Mouse (Mus musculus) neural tube, embryonic 12.5 days (tissue): ENCODE results near the gene Uqcc1. TPM values are rescaled to one million over a fixed set of nuclear protein-coding genes. Genes with fewer than 3 reads are reported as not detected.

Source experiments
- ATAC-seq: fragments of 200-750 bp; cut with Nextera tagmentation; 2 replicates; pipeline ENCODE4 v1.8.0; 2017; ENCODE audit warnings: low read depth, mild to moderate bottlenecking, moderate TSS enrichment, moderate library complexity; ENCODE audit not compliant: low FRiP score
- H3K27ac ChIP-seq: fragments of 300-500 bp; sonication (generic); 2 replicates; pipeline ENCODE4 v1.5.1; 2016
- H3K27me3 ChIP-seq: fragments of 300-500 bp; sonication (generic); replicated peaks from 2 replicates; pipeline ENCODE4 v1.6.1; 2016; ENCODE audit warnings: mild to moderate bottlenecking
- H3K36me3 ChIP-seq: fragments of 300-500 bp; sonication (generic); 2 replicates; pipeline ENCODE4 v1.6.1; 2016; ENCODE audit warnings: mild to moderate bottlenecking
- H3K4me1 ChIP-seq: fragments of 300-500 bp; sonication (generic); 2 replicates; pipeline ENCODE4 v1.6.1; 2016
- H3K4me2 ChIP-seq: fragments of 300-500 bp; sonication (generic); replicated peaks from 2 replicates; pipeline ENCODE4 v1.6.1; 2016; ENCODE audit warnings: mild to moderate bottlenecking
- H3K4me3 ChIP-seq: fragments of 300-500 bp; sonication (generic); 2 replicates; pipeline ENCODE4 v1.5.1; 2016
- H3K9ac ChIP-seq: fragments of 300-500 bp; sonication (generic); 2 replicates; pipeline ENCODE4 v1.6.1; 2016; ENCODE audit warnings: mild to moderate bottlenecking
- H3K9me3 ChIP-seq: fragments of 300-500 bp; sonication (generic); 2 replicates; pipeline ENCODE4 v1.6.1; 2016; ENCODE audit warnings: mild to moderate bottlenecking
- WGBS: fragments of 180-500 bp; shearing (Covaris S2); methylation state at CpG from one replicate; pipeline ENCODE4 v1.1.7; 2016; 5-methylcytosine and 5-hydroxymethylcytosine counted together
- polyA plus RNA-seq: library from polyadenylated mRNA; unstranded; fragments of >200 nt; fragmentation: Nextera tagmentation; extraction: Ambion mirVana; gene quantifications from 2 replicates; pipeline ENCODE4 v1.2.1, GENCODE M21; 2016

Uqcc1 gene
- polyA plus RNA-seq, 1 experiment from 2014 or later: 74.5 TPM

- Histone ChIP-seq H3K27me3 (no peaks in the 10 kb centered on the region), H3K4me2 (no peak overlapping the region), H3K27ac (no peak overlapping the region), H3K9me3 (no peaks in the 10 kb centered on the region), H3K36me3 (peaks cover 30% of the 10 kb centered on the region), H3K9ac (no peak overlapping the region), H3K4me3 (no peak overlapping the region), H3K4me1 (no peaks in the 10 kb centered on the region)
- no peak for ATAC-seq
- 92% methylated on average over 6 of the region's 6 CpGs for WGBS
Measured at GRCm38 (mm10) chr2:155914684-155915083, 15.4 kb downstream of the Uqcc1 start.

GRCm38 (mm10) chr2:155903632-155904008, 26.5 kb downstream of the Uqcc1 start:
- H3K4me2 ChIP-seq: no peak overlapping the region
- no peaks in the 10 kb centered on the region for H3K9me3 ChIP-seq
- no peak overlapping the region for H3K27ac ChIP-seq
- no peak overlapping the region for H3K9ac ChIP-seq
- H3K4me3 ChIP-seq: no peak overlapping the region
- H3K27me3 ChIP-seq: no peaks in the 10 kb centered on the region
- no peak for ATAC-seq
- no peaks in the 10 kb centered on the region for H3K4me1 ChIP-seq
- WGBS: 94% methylated on average over 6 of the region's 6 CpGs
- H3K36me3 ChIP-seq: peaks cover under 1% of the 10 kb centered on the region; the same call in 1 of the 2 replicates

GRCm38 (mm10) chr2:155902989-155903631, 27.0 kb downstream of the Uqcc1 start:
- Histone ChIP-seq H3K4me3 (no peak overlapping the region), H3K4me2 (no peak overlapping the region), H3K36me3 (no peaks in the 10 kb centered on the region; the same call in 1 of the 2 replicates), H3K27ac (no peak overlapping the region), H3K27me3 (no peaks in the 10 kb centered on the region), H3K4me1 (no peaks in the 10 kb centered on the region), H3K9ac (no peak overlapping the region), H3K9me3 (no peaks in the 10 kb centered on the region)
- ATAC-seq: no peak
- 88% methylated on average over 16 of the region's 16 CpGs for WGBS

- H3K4me3 ChIP-seq: no peak overlapping the region
- no peak overlapping the region for H3K27ac ChIP-seq
- H3K27me3 ChIP-seq: no peaks in the 10 kb centered on the region
- H3K4me2 ChIP-seq: no peak overlapping the region
- H3K9me3 ChIP-seq: no peaks in the 10 kb centered on the region
- peaks cover 15% of the 10 kb centered on the region for H3K36me3 ChIP-seq
- no peak overlapping the region for H3K9ac ChIP-seq
- H3K4me1 ChIP-seq: no peaks in the 10 kb centered on the region
- WGBS: 90% methylated on average over 16 of the region's 16 CpGs
- ATAC-seq: no peak
Measured at GRCm38 (mm10) chr2:155895046-155895735, 34.9 kb downstream of the Uqcc1 start.

GRCm38 (mm10) chr2:155894307-155895045, 35.6 kb downstream of the Uqcc1 start:
- H3K4me2 ChIP-seq: no peak overlapping the region
- no peaks in the 10 kb centered on the region for H3K27me3 ChIP-seq
- peaks cover 15% of the 10 kb centered on the region for H3K36me3 ChIP-seq
- H3K27ac ChIP-seq: no peak overlapping the region
- 84% methylated on average over 13 of the region's 13 CpGs for WGBS
- no peaks in the 10 kb centered on the region for H3K9me3 ChIP-seq
- no peak for ATAC-seq
- H3K9ac ChIP-seq: no peak overlapping the region
- no peak overlapping the region for H3K4me3 ChIP-seq
- H3K4me1 ChIP-seq: no peaks in the 10 kb centered on the region

- Histone ChIP-seq H3K4me1 (no peaks in the 10 kb centered on the region), H3K36me3 (peaks cover 19% of the 10 kb centered on the region; the same call in 1 of the 2 replicates), H3K4me2 (no peak overlapping the region), H3K9ac (no peak overlapping the region), H3K4me3 (no peak overlapping the region), H3K27ac (no peak overlapping the region), H3K27me3 (no peaks in the 10 kb centered on the region), H3K9me3 (no peaks in the 10 kb centered on the region)
- 96% methylated on average over 12 of the region's 12 CpGs for WGBS
- no peak for ATAC-seq
Measured at GRCm38 (mm10) chr2:155886776-155887175, 43.3 kb downstream of the Uqcc1 start.

- Histone ChIP-seq H3K9me3 (no peaks in the 10 kb centered on the region), H3K27me3 (no peaks in the 10 kb centered on the region), H3K36me3 (peaks cover 20% of the 10 kb centered on the region), H3K27ac (no peak overlapping the region), H3K4me3 (no peak overlapping the region), H3K9ac (no peak overlapping the region), H3K4me2 (no peak overlapping the region), H3K4me1 (no peaks in the 10 kb centered on the region)
- WGBS: 86% methylated on average over 10 of the region's 10 CpGs
- ATAC-seq: no peak
Measured at GRCm38 (mm10) chr2:155885271-155885697, 44.8 kb downstream of the Uqcc1 start.

- Histone ChIP-seq H3K27ac (no peak overlapping the region), H3K27me3 (no peaks in the 10 kb centered on the region), H3K4me1 (no peaks in the 10 kb centered on the region), H3K9ac (no peak overlapping the region), H3K9me3 (no peaks in the 10 kb centered on the region), H3K36me3 (peaks cover 31% of the 10 kb centered on the region), H3K4me3 (no peak overlapping the region), H3K4me2 (no peak overlapping the region)
- WGBS: 97% methylated on average over 3 of the region's 3 CpGs
- ATAC-seq: no peak
Measured at GRCm38 (mm10) chr2:155882087-155882486, 48.0 kb downstream of the Uqcc1 start.

- Histone ChIP-seq H3K27ac (no peak overlapping the region), H3K9me3 (no peaks in the 10 kb centered on the region), H3K36me3 (peaks cover 18% of the 10 kb centered on the region), H3K4me2 (no peak overlapping the region), H3K4me3 (no peak overlapping the region), H3K4me1 (no peaks in the 10 kb centered on the region), H3K9ac (no peak overlapping the region), H3K27me3 (no peaks in the 10 kb centered on the region)
- ATAC-seq: no peak
- 89% methylated on average over 21 of the region's 21 CpGs for WGBS
Measured at GRCm38 (mm10) chr2:155878964-155879876, 50.9 kb downstream of the Uqcc1 start.

- ATAC-seq: no peak
- no peaks in the 10 kb centered on the region for H3K27me3 ChIP-seq
- H3K36me3 ChIP-seq: peaks cover 7% of the 10 kb centered on the region
- WGBS: 81% methylated on average over 6 of the region's 6 CpGs
- H3K9ac ChIP-seq: no peak overlapping the region
- H3K4me3 ChIP-seq: no peak overlapping the region
- no peaks in the 10 kb centered on the region for H3K9me3 ChIP-seq
- H3K4me1 ChIP-seq: peaks cover 24% of the 10 kb centered on the region
- H3K27ac ChIP-seq: peak overlapping the region; percentile 23; the same call in 1 of the 2 replicates
- H3K4me2 ChIP-seq: no peak overlapping the region
Measured at GRCm38 (mm10) chr2:155873636-155874035, 56.5 kb downstream of the Uqcc1 start.

- Histone ChIP-seq H3K4me1 (peaks cover 24% of the 10 kb centered on the region), H3K27ac (peak overlapping the region; percentile 23), H3K27me3 (no peaks in the 10 kb centered on the region), H3K9ac (no peak overlapping the region), H3K9me3 (no peaks in the 10 kb centered on the region), H3K4me3 (no peak overlapping the region), H3K36me3 (peaks cover 8% of the 10 kb centered on the region), H3K4me2 (no peak overlapping the region)
- 47% methylated on average over 10 of the region's 10 CpGs for WGBS
- ATAC-seq: no peak
Measured at GRCm38 (mm10) chr2:155872930-155873507, 57.1 kb downstream of the Uqcc1 start.
